Mouse (Mus musculus): ENCODE data around the gene Mepe.

Gene Mepe

GRCm38 (mm10) chr5:104325029-104325428 lies at the start of gene Mepe:
Mepe (plus strand) TSS chr5:104325329.
- no peak for DNase-seq (ENCODE audit: low read depth)

- DNase-seq (ENCODE audit: low read depth), result no peak
Observed at GRCm38 (mm10) chr5:104294201-104294600, 30.9 kb upstream of the Mepe start.

GRCm38 (mm10) chr5:104298994-104299393 lies 26.1 kb upstream of the Mepe start, which contains the start of gene Ibsp:
Ibsp (plus strand) TSS chr5:104299171.
- no peak for DNase-seq (ENCODE audit: low read depth)

GRCm38 (mm10) chr5:104314073-104314472 lies 11.1 kb upstream of the Mepe start:
- DNase-seq (ENCODE audit: low read depth), result no peak

- DNase-seq (ENCODE audit: low read depth), result no peak
Observed at GRCm38 (mm10) chr5:104326884-104327283, 1.8 kb downstream of the Mepe start.

- DNase-seq (ENCODE audit: low read depth), result no peak
Observed at GRCm38 (mm10) chr5:104327389-104327788, 2.3 kb downstream of the Mepe start.

GRCm38 (mm10) chr5:104327876-104328275 lies 2.7 kb downstream of the Mepe start:
- DNase-seq (ENCODE audit: low read depth), result no peak

- DNase-seq (ENCODE audit: low read depth), result no peak
Observed at GRCm38 (mm10) chr5:104328317-104328850, 3.3 kb downstream of the Mepe start.

GRCm38 (mm10) chr5:104329381-104329780 lies 4.3 kb downstream of the Mepe start:
- no peak for DNase-seq (ENCODE audit: low read depth)

- no peak for DNase-seq (ENCODE audit: low read depth)
Observed at GRCm38 (mm10) chr5:104330088-104330487, 5.0 kb downstream of the Mepe start.

GRCm38 (mm10) chr5:104332296-104332695 lies 7.2 kb downstream of the Mepe start:
- no peak for DNase-seq (ENCODE audit: low read depth)

GRCm38 (mm10) chr5:104333231-104333640 lies 8.1 kb downstream of the Mepe start:
- peak; percentile 75 for DNase-seq (ENCODE audit: low read depth)

GRCm38 (mm10) chr5:104333643-104334042 lies 8.5 kb downstream of the Mepe start:
- no peak for DNase-seq (ENCODE audit: low read depth)

- DNase-seq (ENCODE audit: low read depth), result no peak
Observed at GRCm38 (mm10) chr5:104334516-104334915, 9.4 kb downstream of the Mepe start.

- no peak for DNase-seq (ENCODE audit: low read depth)
Observed at GRCm38 (mm10) chr5:104335962-104336361, 10.8 kb downstream of the Mepe start.

- no peak for DNase-seq (ENCODE audit: low read depth)
Observed at GRCm38 (mm10) chr5:104337491-104337890, 12.4 kb downstream of the Mepe start.

- no peak for DNase-seq (ENCODE audit: low read depth)
Observed at GRCm38 (mm10) chr5:104339009-104339408, 13.9 kb downstream of the Mepe start.

GRCm38 (mm10) chr5:104339706-104340512 lies 14.8 kb downstream of the Mepe start:
- DNase-seq (ENCODE audit: low read depth), result peak; percentile 71

GRCm38 (mm10) chr5:104340513-104340829 lies 15.3 kb downstream of the Mepe start:
- DNase-seq (ENCODE audit: low read depth), result no peak

GRCm38 (mm10) chr5:104342881-104343280 lies 17.8 kb downstream of the Mepe start:
- peak; percentile 74 for DNase-seq (ENCODE audit: low read depth)

GRCm38 (mm10) chr5:104344526-104345240 lies 19.6 kb downstream of the Mepe start:
- DNase-seq (ENCODE audit: low read depth), result peak; percentile 88

- DNase-seq (ENCODE audit: low read depth), result peak; percentile 66
Observed at GRCm38 (mm10) chr5:104345241-104345630, 20.1 kb downstream of the Mepe start.

GRCm38 (mm10) chr5:104351041-104351440 lies 25.9 kb downstream of the Mepe start:
- DNase-seq (ENCODE audit: low read depth), result no peak
